Mouse (Mus musculus): Measurements from ENCODE around the gene Tmprss2.
A peak's percentile ranks its signal among the peaks of the same experiment; 100 is the strongest.
"Not testable (repeated sequence)": the region's sequence is repeated elsewhere in the genome, so short reads cannot be mapped to it uniquely, and the experiment has no call there.

Gene Tmprss2

DNA sequence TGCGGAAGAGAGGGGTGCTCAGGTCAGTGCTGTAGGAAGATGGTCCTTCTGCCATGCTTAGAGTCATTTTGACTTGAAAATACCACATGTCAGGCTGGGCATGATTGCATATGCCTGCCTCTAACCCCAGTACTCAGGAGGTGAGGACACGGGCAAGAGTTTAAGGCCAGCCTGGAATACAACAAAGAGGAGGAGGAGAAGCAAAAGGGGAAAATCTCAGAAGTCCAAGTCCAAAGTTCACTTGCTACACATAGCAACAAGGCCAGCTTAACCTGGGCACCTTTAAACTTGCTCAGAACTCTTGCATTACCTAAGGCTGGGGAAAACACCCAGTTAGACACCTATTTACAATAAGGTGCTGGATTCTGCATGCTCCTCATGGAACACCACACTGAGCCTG lies 19.5 kb downstream of the Tmprss2 start:
- DNase-seq (ENCODE audit: low spot score in 2 of 2) = no peak

DNA sequence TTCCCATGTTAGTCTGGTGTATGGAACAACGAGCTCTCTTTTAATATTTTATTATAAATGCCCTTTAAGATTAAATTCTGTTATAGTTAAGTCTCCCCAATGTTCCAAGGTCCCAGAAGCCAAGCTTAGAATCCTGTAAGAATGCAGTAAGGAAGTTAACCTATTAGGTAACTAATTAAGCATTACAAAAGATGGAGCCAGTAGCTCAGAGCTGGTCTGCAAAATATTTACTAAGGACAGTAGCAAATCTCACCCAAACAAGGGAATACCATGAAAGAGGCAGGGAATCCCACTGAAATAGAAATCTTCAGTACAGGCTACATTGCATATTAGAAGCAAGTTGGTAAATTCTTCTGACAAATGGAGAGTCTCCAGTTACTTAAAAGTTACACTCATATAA lies 28.1 kb downstream of the Tmprss2 start:
- DNase-seq (ENCODE audit: low spot score in 2 of 2) = not testable (repeated sequence)

DNA sequence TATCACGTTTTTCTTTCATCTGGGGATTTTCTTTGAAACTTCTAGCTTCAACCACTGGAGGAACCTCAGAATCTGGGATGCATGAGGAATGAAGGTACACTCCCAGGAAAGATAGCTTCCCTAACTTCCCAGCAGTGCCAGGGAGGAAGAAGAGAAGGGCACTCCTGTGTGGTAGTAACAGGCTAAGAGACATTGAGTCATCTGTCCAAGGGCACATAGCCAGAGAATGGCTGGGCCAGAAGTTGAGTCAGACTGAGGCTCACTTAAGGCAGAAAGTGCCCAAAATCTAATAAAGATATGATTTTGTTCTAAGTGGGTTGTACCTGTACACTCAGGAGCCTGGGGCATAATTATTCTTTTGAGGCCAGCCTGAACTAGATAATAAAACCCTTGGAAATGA lies 41.6 kb downstream of the Tmprss2 start:
- no peak for DNase-seq (ENCODE audit: low spot score in 2 of 2)

DNA sequence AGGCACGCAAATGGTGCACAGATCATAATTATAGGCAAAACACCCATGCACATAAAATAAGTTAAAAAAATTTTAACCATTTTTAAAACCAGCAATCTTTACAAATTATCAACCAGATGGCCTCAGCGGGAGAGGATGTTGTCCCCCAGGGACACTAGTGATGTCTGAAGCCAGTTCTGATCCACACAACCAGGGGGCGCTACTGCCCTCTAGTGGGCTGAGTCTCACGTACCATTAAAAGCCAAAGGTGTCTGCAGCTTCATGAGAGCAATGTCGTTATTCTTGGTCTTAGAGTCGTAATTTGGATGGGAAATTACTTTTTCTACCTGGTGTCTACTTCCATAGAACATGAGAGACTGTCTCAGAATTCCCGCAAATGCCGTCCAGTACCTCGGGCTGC lies 42.3 kb downstream of the Tmprss2 start:
- DNase-seq (ENCODE audit: low spot score in 2 of 2) = peak in 1 of 2 experiments; percentile 12

DNA sequence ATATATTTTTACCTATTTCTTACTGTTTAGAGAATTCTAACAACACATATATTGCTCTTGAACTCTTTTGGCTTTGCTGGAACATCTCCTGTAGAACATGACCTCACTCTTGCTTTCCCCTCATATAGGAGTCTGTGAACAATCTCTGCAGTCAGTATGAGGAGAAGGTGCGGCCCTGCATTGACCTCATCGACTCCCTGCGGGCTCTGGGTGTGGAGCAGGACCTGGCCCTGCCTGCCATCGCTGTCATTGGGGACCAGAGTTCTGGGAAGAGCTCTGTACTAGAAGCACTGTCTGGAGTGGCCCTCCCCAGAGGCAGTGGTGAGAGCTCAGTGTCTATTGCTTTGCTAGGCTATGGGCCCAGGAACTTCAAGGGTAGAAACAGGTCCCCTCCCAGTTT lies 66.7 kb downstream of the Tmprss2 start:
- no peak for DNase-seq (ENCODE audit: low spot score in 2 of 2)

DNA sequence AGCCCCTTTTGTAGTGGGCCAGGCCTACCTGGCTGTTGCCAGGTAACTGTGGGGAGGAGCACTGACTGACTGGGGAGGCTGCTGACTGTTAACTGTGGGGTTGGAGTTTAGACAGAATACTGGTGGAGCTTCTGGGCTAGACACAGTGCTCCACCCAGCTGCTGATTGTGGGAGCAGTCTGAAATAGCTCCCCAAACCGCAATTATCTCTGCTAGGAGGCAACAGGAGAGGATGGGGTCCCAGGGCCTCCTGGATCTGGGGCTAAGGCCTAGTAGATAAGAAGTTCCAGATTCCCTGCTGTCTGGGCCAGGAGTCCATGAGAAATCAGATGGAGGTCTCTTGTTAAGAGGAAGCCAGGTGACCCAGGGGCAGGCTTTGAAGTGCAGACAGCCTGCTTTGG lies 74.1 kb downstream of the Tmprss2 start:
- no peak for DNase-seq (ENCODE audit: low spot score in 2 of 2)

DNA sequence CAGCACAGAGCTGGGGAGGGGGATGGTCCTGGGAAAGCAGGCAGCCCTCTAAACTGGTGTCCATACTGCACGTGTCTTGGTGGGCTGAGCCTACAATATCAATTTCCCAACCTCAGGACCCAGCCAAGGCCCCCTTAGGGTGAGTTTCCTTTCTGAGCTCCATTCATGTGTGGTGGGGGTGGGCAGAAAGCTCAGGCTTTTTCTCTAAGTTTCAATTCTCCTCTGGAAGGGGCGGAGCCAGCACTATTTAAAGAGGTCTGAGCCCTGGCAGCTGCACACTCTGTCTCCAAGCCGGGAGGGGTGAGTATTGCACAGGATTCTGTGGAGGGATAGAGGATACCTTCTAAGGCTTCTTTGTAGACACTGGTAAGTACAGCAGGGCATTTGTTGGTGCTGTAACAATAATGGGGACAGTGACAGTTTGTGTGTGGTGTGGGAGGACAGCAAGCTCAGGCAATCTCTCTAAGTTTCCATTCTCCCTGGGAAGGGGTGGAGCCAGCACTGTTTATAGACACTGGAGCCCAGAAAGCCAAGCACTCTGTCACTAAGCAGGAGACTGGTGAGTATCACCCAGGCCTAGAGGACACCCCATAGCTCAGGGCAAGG lies 75.1 kb downstream of the Tmprss2 start:
- peak in 1 of 2 experiments; percentile 35 for DNase-seq (ENCODE audit: low spot score in 2 of 2)

DNA sequence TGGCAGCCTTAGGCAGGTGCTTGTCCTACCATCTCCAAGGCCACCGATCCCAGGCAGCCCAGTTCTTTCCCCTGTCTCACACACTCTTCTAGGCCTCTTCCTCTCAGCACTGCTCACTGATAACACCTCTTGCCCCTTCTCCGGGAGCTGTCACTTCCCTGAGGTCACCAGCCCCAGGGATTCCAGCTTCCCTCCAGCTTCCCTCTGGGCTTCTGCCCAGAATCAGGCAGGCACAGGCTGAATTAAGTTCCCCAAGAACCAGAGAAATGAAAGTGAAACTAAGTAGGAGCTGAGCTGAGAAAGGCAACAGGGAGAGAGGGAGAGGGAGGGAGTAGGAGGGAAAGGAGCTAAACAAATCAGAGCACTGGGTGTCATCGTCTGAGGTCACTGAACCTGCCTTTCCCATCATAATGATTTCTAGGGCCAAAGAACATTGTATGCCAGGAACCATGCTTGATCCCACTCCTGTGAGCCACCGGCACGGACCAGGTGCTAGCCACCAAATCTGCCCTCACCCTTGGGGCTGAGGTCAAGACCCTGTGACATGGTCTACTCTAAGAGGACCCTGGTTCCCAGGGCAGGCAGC lies 76.0 kb downstream of the Tmprss2 start:
- DNase-seq (ENCODE audit: low spot score in 2 of 2) = no peak

DNA sequence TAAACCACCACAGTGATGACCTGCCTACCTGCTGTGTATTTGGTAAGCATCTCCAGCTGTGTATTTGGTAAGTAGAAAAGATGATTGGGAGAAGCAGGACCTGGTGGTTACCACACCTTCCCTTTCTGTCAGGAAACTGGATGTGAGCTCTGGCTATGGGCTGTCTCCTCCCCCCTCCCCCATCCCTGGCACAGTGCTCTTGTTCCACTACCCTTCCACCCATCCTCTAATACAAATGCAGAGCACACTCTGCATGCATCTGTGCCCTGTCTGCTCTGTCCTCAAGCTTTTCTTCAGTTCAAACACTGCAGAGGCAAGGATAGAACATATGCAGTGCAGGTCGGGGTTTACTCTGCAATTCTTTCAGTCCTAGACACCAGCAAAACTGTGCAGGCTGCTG lies 76.5 kb downstream of the Tmprss2 start:
- no peak for DNase-seq (ENCODE audit: low spot score in 2 of 2)

DNA sequence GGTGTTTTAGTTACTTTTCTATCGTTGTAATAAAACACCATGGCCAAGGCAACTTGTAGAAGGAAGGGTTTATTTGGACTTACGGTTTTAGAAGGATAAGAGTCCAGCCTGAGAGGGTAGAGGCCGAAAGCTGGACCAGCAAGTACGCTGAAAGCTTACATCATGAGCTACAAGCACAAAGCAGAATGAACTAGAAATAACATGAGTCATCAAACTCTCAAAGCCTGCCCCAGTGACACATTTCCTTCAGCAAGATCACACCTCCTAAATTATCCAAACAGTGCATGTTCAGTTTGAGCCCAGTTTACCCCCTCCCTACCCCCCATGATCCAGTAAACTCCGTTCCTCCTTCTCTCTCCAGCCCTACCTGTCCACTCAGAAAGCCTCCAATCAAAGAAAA lies 77.2 kb downstream of the Tmprss2 start:
- no peak for DNase-seq (ENCODE audit: low spot score in 2 of 2)

DNA sequence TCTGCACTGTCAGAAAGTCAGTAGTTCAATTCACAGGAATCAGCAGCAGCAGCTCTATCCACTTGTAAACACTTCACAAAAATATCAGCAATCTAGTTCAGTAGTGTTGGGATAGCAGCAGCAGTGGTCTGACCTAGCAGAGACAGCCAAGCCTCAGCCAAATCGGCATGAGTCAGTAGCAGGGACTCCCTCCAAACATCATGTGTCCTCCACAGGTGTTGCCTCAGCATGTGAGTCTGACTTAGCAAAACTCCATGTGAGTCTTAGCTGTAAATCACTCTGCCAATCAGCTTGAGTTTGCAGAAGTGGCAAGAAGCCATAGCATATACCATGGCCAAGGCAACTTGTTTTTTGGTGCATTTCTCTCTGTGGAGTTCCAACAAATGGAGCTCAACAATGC lies 77.9 kb downstream of the Tmprss2 start:
- no peak for DNase-seq (ENCODE audit: low spot score in 2 of 2)

DNA sequence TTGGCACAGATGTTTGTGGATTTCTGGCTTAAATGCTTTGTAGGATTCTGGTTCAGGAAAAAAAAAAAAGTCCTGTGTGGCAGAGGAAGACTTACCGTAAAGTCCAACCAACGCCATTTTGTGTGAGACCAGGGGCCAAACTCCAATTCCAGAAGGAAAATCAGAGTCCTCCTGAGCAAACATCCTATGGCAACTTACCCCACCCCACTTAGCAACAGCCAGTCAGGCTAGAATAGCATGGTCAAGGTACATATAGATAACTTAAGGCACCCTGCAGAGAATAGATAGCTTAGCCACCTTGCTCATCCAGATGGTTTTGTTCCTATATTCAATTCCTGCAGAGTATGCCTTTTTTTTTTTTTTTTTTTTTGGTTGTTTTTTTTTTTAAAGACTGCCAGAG lies 81.8 kb downstream of the Tmprss2 start:
- DNase-seq (ENCODE audit: low spot score in 2 of 2) = no peak

DNA sequence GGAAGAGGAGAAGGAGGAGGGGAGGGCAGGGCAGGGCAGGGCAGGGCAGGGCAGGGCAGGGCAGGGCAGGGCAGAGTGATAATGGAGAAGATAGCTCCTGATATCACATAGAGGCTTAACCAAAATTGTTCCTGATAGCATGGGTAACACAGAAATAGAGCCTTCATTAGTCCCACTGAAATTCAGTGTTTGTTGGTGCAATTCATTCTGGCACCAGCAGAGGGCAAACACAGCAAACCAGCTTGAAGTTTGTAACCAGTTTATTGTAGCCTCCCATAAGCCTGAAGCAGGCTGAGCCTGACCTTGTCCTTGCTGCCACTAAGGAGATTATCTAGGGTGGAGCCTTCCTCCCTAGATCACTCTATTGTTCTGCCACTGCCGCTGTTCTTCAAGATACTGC lies 88.0 kb downstream of the Tmprss2 start:
- no peak for DNase-seq (ENCODE audit: low spot score in 2 of 2)

DNA sequence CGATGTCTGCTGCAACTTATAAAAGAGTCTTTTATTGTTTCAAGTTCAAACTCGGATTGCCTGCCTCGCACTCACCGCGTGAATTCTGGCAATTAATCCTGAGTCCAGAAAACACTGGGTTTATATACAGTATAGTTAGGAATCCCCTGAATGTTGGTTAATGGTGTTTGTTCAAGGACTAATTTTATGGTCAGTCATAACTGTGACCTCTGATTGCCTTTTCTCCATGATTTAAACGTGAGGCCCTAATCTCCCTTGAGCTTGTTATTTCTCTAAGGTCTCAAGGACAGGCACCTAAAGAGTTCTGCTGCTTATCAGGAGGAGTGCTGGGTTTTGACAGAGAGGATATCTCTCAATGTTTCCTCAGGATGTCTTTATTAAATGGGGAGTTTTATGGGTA lies 89.0 kb downstream of the Tmprss2 start:
- no peak for DNase-seq (ENCODE audit: low spot score in 2 of 2)

DNA sequence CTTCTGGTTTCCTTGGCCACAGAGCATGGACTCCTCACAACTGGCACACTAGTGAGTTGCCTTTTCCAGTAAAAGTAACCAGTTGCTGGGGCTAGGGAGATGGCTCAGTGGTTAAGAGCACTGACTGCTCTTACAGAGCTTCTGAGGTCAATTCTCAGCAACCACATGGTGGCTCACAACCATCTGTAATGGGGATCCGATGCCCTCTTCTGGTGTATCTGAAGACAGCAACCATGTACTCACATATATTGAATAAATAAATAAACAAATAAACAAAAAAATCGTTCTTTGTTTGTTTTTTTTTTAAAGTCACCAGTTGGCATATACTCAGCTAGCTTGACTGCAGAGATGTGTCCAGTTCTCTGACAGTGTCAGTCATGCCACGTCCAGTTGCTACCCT lies 94.7 kb downstream of the Tmprss2 start:
- no peak for DNase-seq (ENCODE audit: low spot score in 2 of 2)

All from spleen, postnatal 14 days (tissue).